Mouse (Mus musculus) lung, postnatal 0 days (tissue): ENCODE data around the gene Pate3.

ENCODE experiments used
- CTCF ChIP-seq: IDR thresholded peaks from 2 replicates; pipeline ENCODE4 v1.5.1; 2016; ENCODE audit warnings: antibody characterized with exemption, mild to moderate bottlenecking
- EP300 ChIP-seq: IDR thresholded peaks from 2 replicates; pipeline ENCODE4 v1.6.1; 2016; ENCODE audit warnings: antibody characterized with exemption, mild to moderate bottlenecking, control low read depth

- TF ChIP-seq CTCF: peak; percentile 48
- TF ChIP-seq EP300: no peak
Observed at GRCm38 (mm10) chr9:35614005-35614404, 34.0 kb downstream of the Pate3 start.
